Mouse (Mus musculus) forebrain, embryonic 16.5 days (tissue): ENCODE results near the gene Sugt1. TPM values are rescaled to one million over a fixed set of nuclear protein-coding genes. Genes with fewer than 3 reads are reported as not detected.

ENCODE experiments used
- ATAC-seq: fragments of 200-750 bp; cut with Nextera tagmentation; 2 replicates; pipeline ENCODE4 v1.8.0; 2017; ENCODE audit warnings: mild to moderate bottlenecking, moderate library complexity
- H3K27ac ChIP-seq: fragments of 300-500 bp; sonication (generic); 2 replicates; pipeline ENCODE4 v1.5.1; 2014; ENCODE audit warnings: low read length, control low read depth
- H3K27me3 ChIP-seq: fragments of 300-500 bp; sonication (generic); replicated peaks from 2 replicates; pipeline ENCODE4 v1.6.1; 2014; ENCODE audit warnings: low read length; ENCODE audit not compliant: control insufficient read depth, insufficient read depth
- H3K36me3 ChIP-seq: fragments of 300-500 bp; sonication (generic); 2 replicates; pipeline ENCODE4 v1.6.1; 2014; ENCODE audit not compliant: control insufficient read depth, insufficient read depth
- H3K4me1 ChIP-seq: fragments of 300-500 bp; sonication (generic); replicated peaks from 2 replicates; pipeline ENCODE4 v1.6.1; 2014; ENCODE audit warnings: low read length; ENCODE audit not compliant: control insufficient read depth, insufficient read depth
- H3K4me2 ChIP-seq: fragments of 300-500 bp; sonication (generic); 2 replicates; pipeline ENCODE4 v1.6.1; 2014; ENCODE audit warnings: mild to moderate bottlenecking, low read length, control low read depth
- H3K4me3 ChIP-seq: fragments of 300-500 bp; sonication (generic); replicated peaks from 2 replicates; pipeline ENCODE4 v1.5.1; 2014; ENCODE audit warnings: mild to moderate bottlenecking, low read length, control low read depth
- H3K9ac ChIP-seq: fragments of 300-500 bp; sonication (generic); replicated peaks from 2 replicates; pipeline ENCODE4 v1.6.1; 2014; ENCODE audit warnings: low read depth, low read length, control low read depth
- H3K9me3 ChIP-seq: fragments of 300-500 bp; sonication (generic); 2 replicates; pipeline ENCODE4 v1.6.1; 2016; ENCODE audit warnings: low read length; ENCODE audit not compliant: control insufficient read depth
- WGBS: fragments of 180-500 bp; shearing (Covaris S2); extraction: QIAGEN DNeasy Blood & Tissue Kit; methylation state at CpG from one replicate; pipeline ENCODE4 v1.1.7; 2014; 5-methylcytosine and 5-hydroxymethylcytosine counted together
- polyA plus RNA-seq: library from polyadenylated mRNA; unstranded; fragments of >200 nt; fragmentation: Nextera tagmentation; extraction: Ambion mirVana; gene quantifications from 2 replicates; pipeline ENCODE4 v1.2.1, GENCODE M21; 2015

Gene Sugt1
- polyA plus RNA-seq, 1 experiment from 2014 or later: 112 TPM

- Histone ChIP-seq H3K27ac (no peak overlapping the region), H3K36me3 (no peaks in the 10 kb centered on the region), H3K9me3 (no peaks in the 10 kb centered on the region), H3K4me1 (peaks cover 23% of the 10 kb centered on the region), H3K4me2 (peak overlapping the region; percentile 39), H3K4me3 (0 out of 2 replicates have a peak overlapping the region, but pooled peaks have one; percentile 5), H3K9ac (no peak overlapping the region), H3K27me3 (no peaks in the 10 kb centered on the region)
- 19% methylated on average over 33 of the region's 33 CpGs for WGBS
- peak; percentile 57; the same call in 1 of the 2 replicates for ATAC-seq
Measured at GRCm38 (mm10) chr14:79661005-79661917, 73.8 kb downstream of the Sugt1 start.

DNA sequence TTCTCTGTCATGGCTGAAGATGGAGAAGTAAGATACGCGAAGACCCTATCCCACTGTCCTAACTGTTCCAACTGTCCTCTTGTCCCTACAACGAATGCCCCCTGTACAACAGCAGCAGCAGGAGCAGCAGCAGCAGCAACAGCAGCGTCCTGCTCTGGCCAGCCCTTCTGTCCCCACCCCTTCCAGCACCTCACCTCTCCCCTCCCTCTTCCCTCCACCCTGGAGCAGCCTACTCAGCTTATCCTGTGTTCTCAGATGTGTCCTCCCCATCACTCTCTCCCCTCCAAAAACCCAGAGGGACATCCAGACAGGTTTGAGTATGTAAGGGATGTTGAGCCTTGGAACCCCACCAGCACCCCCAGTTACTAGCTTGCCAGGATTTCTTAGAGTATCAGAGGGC, 74.5 kb downstream of the Sugt1 start, which contains the start of gene Cnmd:
Cnmd (minus strand) TSS at position 170 of the 400 bp plus-strand sequence.
- 0 out of 2 replicates have a peak within 1 kb of the TSS, but pooled peaks have one; percentile 5 for H3K4me3 ChIP-seq
- H3K9me3 ChIP-seq: no peaks in the 10 kb centered on the region
- peaks cover 23% of the 10 kb centered on the region for H3K4me1 ChIP-seq
- 59% methylated on average over 4 of the region's 4 CpGs for WGBS
- H3K4me2 ChIP-seq: peak within 1 kb of the TSS; percentile 39
- no peak within 1 kb of the TSS for H3K27ac ChIP-seq
- ATAC-seq: no peak
- H3K27me3 ChIP-seq: no peaks in the 10 kb centered on the region
- no peak within 1 kb of the TSS for H3K9ac ChIP-seq
- no peaks in the 10 kb centered on the region for H3K36me3 ChIP-seq

DNA sequence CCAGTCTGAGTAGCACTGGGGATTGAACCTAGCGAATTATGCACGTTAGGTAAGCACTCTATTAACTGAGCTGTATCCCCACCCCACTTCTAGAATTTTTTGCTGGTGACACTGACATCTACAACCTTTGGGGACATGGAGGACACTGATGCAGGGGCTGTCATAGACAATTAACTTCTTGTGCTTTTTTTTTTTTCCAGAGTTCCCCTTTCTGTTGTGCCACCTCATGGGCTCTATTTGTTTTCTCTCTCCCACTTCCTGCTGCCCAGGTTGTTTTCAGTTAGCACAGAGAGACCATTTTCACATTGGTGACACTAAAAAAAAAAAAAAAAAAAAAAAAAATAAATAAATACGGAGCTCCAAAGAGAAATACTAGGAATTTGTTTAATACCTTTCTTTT, 83.5 kb downstream of the Sugt1 start:
- H3K36me3 ChIP-seq: no peaks in the 10 kb centered on the region
- H3K4me3 ChIP-seq: no peak overlapping the region
- H3K9me3 ChIP-seq: no peaks in the 10 kb centered on the region
- no peak overlapping the region for H3K27ac ChIP-seq
- no peak overlapping the region for H3K9ac ChIP-seq
- H3K4me2 ChIP-seq: no peak overlapping the region
- no peaks in the 10 kb centered on the region for H3K27me3 ChIP-seq
- WGBS: 93% methylated on average over 3 of the region's 3 CpGs
- ATAC-seq: no peak
- peaks cover 7% of the 10 kb centered on the region for H3K4me1 ChIP-seq

DNA sequence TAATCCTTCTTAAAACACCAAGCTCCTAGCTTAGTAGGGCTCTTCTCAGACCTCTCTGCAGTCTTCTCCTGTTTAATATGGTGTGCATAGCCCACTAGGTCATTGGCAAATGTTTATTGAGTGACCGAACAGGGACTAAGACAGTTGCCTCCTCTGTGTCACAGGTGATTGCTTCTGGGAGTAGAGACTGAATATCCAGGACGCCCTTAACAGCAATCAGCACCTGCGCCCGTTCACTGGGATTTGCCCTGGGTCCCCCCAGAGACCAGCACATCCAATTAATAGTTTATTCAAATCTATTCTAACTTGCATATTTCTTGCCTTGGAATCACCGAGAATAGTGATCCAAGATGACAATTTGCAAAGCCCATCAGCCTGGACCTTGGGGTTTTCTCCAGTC, 85.1 kb downstream of the Sugt1 start:
- H3K4me1 ChIP-seq: peaks cover 9% of the 10 kb centered on the region
- WGBS: 89% methylated on average over 5 of the region's 5 CpGs
- no peak overlapping the region for H3K27ac ChIP-seq
- no peak overlapping the region for H3K4me2 ChIP-seq
- no peaks in the 10 kb centered on the region for H3K9me3 ChIP-seq
- no peaks in the 10 kb centered on the region for H3K27me3 ChIP-seq
- H3K9ac ChIP-seq: no peak overlapping the region
- no peak overlapping the region for H3K4me3 ChIP-seq
- no peak for ATAC-seq
- no peaks in the 10 kb centered on the region for H3K36me3 ChIP-seq

GRCm38 (mm10) chr14:79673083-79674013, 85.9 kb downstream of the Sugt1 start:
- Histone ChIP-seq H3K27me3 (no peaks in the 10 kb centered on the region), H3K9ac (no peak overlapping the region), H3K36me3 (no peaks in the 10 kb centered on the region), H3K4me3 (no peak overlapping the region), H3K27ac (no peak overlapping the region), H3K4me2 (no peak overlapping the region), H3K9me3 (no peaks in the 10 kb centered on the region), H3K4me1 (peaks cover 9% of the 10 kb centered on the region)
- 49% methylated on average over 17 of the region's 17 CpGs for whole genome bisulfite sequencing
- ATAC-seq: 0 out of 2 replicates have a peak, but pooled peaks have one; percentile 27

DNA sequence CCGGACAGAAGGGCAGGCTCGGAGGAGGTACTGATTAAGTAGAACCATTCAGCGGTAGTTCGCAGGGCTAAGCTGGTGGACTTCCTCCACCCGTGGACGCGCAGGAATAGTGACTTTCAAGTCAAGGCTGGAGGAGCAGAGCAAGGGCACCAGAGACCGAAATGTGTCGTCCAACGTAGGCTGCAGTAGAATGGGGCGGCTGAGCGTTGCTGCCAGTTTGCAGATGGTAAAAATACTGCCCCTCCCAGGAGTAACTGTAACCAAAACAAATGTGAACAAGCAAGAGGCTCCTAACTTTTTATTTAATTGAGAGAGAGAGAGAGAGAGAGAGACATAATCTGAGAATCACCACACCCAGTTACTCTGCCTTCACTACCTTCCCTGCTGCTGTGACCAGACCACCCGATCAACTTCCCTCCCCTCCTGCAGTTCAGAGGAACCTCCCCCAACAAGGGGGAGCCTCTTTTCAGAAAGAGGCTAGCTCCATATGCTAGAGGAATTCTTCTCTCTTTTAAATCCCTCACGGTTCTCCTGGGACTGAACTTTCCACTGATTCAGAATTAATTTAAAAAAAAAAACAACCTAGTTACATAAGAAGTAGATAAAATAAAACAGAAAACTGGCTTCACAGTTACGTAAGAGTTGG, 89.7 kb downstream of the Sugt1 start:
- peaks cover 9% of the 10 kb centered on the region for H3K4me1 ChIP-seq
- H3K9me3 ChIP-seq: no peaks in the 10 kb centered on the region
- no peak overlapping the region for H3K9ac ChIP-seq
- H3K4me2 ChIP-seq: no peak overlapping the region
- H3K27me3 ChIP-seq: no peaks in the 10 kb centered on the region
- H3K36me3 ChIP-seq: no peaks in the 10 kb centered on the region
- WGBS: 42% methylated on average over 15 of the region's 15 CpGs
- no peak for ATAC-seq
- H3K27ac ChIP-seq: no peak overlapping the region
- no peak overlapping the region for H3K4me3 ChIP-seq

- Histone ChIP-seq H3K27me3 (no peaks in the 10 kb centered on the region), H3K4me2 (no peak overlapping the region), H3K9ac (no peak overlapping the region), H3K27ac (no peak overlapping the region), H3K4me3 (no peak overlapping the region), H3K36me3 (no peaks in the 10 kb centered on the region), H3K4me1 (peaks cover 5% of the 10 kb centered on the region), H3K9me3 (no peaks in the 10 kb centered on the region)
- no peak for ATAC-seq
- 32% methylated on average over 14 of the region's 14 CpGs for WGBS
Measured at GRCm38 (mm10) chr14:79677891-79678687, 90.6 kb downstream of the Sugt1 start.

DNA sequence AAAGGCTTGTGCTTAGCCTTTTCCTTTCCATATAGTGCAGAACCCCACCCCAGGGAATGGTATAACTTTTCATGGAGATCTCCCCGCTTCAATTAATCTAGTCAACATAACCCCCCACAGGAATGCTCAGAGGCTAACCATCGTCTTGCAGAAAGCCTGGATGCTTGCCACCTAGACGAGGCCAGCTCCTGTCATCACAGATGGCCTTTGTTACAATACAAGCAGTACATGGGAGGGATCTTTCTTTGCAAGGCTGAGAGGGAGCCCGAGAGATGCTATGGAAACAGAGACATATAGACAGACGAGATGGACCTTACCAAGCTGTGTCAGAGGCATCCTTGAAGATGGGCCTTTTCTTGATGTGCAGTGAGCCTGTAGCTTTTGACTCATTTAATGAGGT, 93.2 kb downstream of the Sugt1 start:
- ATAC-seq: no peak

More for the DNA sequence above, 93.2 kb downstream of the Sugt1 start:
- Histone ChIP-seq H3K4me1 (0 out of 2 replicates have a peak, but pooled peaks cover 2% of the 10 kb centered on the region), H3K4me3 (no peak overlapping the region), H3K27ac (no peak overlapping the region), H3K4me2 (no peak overlapping the region), H3K27me3 (no peaks in the 10 kb centered on the region), H3K36me3 (no peaks in the 10 kb centered on the region), H3K9me3 (no peaks in the 10 kb centered on the region), H3K9ac (no peak overlapping the region)
- WGBS: 30% methylated on average over 5 of the region's 5 CpGs
